Mouse (Mus musculus): ENCODE measurements around the gene Nagpa.
A peak's percentile ranks its signal among the peaks of the same experiment; 100 is the strongest.
"Not testable (repeated sequence)": the region's sequence is repeated elsewhere in the genome, so short reads cannot be mapped to it uniquely, and the experiment has no call there.

The Nagpa gene

DNA sequence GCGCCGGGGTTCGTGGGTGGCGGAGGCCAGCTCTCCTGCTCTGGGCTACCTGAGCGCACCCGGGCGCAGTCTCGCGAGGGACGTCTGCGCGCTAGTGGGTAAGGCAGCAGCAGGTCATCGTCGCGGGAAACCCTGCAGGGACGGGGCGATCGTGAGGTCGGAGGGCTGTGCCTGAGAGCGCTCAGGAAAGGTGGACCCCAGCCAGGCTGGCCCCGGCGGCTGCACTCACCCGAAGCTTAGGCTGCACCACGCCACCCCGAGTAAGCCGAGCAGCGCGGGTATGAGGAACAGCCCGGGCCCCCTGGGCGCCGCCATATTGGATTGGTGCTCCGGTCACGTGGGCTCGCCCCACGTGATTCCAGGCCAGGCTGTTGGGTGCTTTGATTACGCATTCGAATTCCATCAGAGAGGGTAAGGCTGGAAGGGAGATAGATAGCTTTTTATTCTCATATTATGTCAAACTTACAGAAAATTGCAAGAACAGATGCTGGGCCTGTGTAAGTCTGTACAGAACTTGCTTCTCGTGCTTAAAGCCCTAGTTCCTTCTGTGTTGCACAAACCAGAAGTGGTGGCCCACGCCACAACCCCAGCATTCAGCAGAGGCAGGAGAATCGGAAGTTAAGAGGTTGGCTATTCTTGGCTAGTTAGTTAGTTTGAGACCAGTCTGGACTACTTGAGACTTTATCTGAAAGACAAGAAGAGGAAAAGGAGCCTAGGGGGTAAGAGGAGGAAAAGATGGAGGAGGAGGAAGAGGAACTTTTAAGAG is at the start of gene Nagpa:
Gene Nagpa, minus strand, starts transcription at position 345 of the 766 bp plus-strand sequence.
- peak; percentile 68 to 79 for DNase-seq (ENCODE audit: low spot score in 2 of 2)

DNA sequence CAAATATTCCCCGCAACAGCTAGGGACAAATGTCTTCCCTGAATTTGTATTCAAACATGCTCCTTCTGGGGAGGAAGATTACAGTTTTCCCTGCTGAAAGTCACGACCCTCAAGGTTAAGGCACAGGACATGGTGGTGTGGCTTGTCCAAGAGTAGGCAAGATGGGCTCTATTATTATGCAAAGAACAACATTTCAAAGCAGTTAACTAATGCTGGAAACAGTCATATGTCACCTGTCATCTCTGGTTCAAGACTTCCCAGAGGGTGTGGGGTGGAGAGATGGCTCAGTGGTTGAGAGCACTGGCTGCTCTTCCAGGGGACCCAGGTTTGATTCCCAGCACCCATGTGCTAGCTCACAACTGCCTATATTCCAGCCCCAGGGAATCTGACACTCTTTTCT is 48.4 kb upstream of the Nagpa start:
- no peak for DNase-seq (ENCODE audit: low spot score in 2 of 2)

DNA sequence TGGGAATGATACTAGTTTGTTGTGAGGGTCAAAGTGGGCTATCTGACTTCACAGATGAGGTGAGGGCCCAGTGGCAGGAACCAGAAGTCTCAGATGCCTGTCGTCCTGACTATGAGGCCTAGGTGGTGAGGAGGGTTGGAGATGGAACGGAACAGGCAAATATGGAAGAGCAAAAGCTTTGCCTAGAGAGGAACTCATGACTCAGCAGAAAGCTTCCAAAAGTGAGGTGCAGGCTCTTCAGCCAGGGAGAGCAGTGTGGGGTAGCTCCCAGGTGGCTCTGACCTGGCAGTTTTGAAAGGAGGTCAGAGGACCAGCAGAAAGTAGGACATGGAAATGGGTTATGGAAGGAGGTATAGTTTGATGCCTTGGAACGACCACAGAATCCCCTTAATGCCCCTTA is 47.1 kb upstream of the Nagpa start:
- no peak for DNase-seq (ENCODE audit: low spot score in 2 of 2)

DNA sequence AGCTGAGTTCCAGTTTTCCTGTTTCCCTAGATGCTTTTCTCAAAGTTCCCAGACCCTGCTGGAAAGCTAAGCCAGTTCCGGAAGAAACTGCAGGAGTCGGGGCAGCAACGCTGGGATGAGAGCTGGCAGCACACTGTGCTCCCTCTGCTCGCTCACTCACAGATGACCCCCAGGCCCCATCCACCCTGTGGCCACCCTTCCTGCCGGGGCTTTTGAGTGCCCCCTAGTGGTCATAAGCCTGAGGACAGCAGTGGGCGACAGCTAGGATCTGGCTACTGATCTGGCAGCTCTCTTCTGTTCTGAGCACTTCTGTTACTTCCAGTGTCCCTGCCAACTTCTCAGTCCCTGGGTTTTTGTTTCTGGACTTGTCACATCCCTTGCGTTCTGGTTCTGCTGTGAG is 40.6 kb upstream of the Nagpa start:
- peak in 1 of 2 experiments; percentile 54 for DNase-seq (ENCODE audit: low spot score in 2 of 2)

DNA sequence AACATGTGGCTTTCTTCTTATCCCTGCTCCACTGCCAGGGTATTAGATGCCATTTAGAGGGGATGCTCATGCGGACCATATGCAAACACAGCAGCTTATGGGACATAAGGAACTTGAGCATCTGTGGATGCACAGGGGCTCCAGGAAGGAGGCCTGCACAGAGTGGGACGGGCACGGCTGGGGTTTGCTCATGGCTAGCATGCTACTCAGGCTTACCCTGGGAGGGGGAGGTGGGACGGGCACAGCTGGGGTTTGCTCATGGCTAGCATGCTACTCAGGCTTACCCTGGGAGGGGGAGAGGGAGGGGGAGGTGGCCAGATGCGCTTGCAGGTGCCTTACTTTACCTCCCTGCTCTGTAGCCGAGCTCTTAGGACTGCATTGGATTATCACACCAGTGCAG is 39.1 kb upstream of the Nagpa start:
- no peak for DNase-seq (ENCODE audit: low spot score in 2 of 2)

DNA sequence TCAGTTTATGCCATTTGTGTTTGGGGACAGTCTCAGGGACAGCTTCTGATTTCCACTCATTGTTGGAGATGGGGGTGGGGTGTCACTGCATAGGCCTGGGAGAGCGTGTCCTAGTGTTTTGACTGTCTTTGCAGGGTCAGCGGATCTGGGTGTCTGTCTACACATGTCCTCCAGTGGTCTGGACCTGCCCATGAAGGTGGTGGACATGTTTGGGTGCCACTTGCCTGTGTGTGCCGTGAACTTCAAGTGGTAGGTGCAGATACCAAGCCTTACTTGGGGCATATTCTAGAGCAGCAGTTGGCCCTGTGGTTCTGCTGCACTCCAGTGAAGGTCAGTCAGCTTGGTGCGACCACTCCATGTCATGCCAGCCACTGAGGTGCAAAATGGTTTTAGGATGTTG is 38.5 kb upstream of the Nagpa start:
- DNase-seq (ENCODE audit: low spot score in 2 of 2) = no peak

DNA sequence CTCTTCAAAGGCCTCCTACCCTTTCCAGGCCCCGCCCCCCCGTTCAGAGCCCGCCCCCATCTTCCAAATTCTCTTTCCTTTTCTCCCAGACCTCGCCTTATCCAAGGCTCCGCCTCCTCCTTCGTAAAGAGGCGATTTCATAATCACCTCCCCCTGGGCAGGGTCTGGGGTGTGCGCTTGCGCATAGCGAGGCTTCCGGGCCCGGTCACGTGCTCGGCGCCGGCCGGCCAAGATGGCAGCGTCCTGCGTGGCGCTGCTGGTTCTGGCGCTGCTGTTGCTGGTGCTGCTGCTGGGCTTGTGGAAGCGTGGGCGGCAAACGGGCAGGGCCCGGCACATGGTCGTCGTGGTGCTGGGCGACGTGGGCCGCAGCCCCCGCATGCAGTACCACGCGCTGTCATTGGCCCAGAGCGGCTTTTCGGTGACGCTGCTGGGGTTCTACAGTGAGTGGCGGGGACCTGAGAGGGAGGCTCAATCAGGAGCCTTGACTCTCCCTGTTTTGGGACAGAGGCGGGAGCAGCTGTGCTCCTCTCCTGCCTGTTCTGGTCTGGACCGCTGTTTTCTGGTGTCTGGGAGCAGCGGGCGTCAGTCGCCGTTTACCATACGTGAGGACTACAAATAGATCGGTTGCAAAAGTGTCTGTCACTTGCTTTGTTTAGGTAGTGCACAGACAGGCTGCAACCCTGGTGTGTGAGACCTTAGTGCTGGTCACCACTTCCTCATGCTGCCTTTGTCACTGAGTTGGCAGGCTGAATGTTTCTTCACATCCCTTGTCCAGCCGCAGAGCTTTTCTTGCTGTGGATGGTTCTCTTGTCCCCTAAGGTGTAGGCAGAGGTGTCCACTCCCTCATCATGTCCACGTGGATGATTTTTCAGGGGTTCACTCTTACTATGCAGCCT is 29.9 kb upstream of the Nagpa start, which contains the start of gene Alg1:
Gene Alg1, plus strand, starts transcription at position 204 of the 896 bp plus-strand sequence.
- peak; percentile 89 to 94 for DNase-seq (ENCODE audit: low spot score in 2 of 2)

DNA sequence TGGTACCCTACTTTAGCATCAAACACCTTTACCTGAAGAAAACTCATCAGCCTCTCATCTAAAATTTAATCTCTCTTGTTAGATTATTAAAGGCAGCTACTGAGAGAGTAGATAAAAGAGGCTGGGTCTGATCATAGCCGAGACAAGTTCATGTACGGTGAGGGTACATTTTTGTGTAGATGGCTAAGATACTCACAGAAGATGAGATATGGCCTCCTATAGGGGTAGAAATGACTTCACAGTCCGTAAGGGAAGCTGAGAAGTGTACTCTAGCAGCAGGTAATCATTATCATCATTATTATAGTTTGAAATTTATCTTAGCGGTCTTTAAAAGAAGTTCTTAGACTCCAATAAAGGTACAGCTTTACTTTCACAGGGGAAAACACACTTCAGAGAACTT is 29.2 kb upstream of the Nagpa start:
- DNase-seq (ENCODE audit: low spot score in 2 of 2) = no peak

DNA sequence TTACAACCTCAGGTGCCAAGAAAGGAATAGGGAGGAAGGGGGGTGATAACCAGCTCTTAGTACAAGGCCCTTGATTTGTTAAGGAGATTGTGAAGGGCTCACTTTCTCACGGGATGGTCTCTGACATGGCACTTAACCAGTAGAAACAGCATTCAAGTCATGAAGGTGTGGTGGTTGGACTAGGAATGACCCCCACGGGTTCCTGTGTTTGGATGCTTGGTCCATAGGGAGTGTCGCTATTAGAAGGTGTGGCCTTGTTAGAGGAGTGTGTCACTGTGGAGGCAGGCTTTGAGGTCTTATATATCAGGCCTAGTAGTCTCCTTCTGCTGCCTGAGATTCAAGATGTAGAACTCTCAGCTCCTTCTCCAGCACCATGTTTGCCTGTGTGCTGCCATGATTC is 24.3 kb upstream of the Nagpa start:
- DNase-seq (ENCODE audit: low spot score in 2 of 2) = not testable (repeated sequence)

DNA sequence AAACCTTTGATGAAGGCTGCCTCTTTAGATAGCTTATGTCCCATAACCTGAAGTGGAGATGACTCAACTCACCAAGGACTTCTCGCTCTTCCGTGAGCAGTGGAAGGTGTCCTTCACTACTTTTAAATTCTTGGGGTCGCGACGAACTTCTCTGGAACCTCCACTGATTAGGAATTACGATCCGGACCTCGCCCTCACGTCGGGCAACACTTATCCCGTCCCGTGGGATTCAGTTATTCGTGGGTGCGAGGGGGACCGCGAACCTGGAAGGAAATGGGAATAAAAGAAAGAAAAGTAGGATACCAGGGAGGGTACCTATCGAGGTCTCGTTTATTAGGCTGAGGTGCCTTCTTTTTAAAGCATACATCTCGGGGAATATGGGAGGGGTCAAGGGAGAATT is 23.7 kb upstream of the Nagpa start:
- not testable (repeated sequence) for DNase-seq (ENCODE audit: low spot score in 2 of 2)

DNA sequence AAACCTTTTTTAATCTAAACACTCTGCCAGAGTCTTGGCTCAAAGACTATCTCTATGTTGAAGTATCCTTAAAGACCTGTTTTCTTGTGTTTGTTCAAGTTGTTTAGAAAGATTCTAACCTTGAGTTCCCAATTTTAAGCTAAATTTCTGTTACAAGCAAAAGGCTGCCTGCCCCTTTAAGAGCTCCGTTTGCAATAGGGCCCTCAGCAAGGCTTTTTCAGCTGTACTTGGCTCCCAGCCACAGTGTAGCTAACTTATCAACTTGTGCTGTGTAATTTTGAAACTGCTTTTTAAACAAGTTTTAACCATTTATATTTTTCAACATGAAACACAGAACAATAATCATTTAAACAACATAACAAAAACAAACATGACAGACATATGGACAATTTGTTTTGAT is 22.7 kb upstream of the Nagpa start:
- DNase-seq (ENCODE audit: low spot score in 2 of 2) = peak in 1 of 2 experiments; percentile 32

DNA sequence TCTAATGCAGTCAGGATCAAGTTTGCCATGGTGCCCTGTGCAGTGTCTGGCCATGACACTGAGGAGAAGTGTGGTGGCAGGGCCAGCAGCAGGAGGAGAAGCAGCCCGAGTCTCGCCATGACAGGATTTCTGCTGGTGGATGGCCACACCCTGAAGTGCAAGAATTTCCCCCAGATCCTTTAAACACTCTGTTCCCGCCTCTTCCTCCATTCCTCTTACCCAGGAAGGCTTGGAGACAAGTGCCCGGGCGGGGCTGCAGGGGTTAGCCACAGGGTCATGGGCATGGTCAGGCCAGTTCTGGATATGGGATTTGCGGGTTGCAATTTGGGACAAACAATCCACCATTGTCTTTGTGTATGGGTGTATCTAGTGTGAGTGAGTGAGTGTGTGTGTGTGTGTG is 18.3 kb upstream of the Nagpa start, which contains the start of gene AU021092:
Gene AU021092, minus strand, starts transcription at position 160 of the 400 bp plus-strand sequence.
- DNase-seq (ENCODE audit: low spot score in 2 of 2) = no peak

DNA sequence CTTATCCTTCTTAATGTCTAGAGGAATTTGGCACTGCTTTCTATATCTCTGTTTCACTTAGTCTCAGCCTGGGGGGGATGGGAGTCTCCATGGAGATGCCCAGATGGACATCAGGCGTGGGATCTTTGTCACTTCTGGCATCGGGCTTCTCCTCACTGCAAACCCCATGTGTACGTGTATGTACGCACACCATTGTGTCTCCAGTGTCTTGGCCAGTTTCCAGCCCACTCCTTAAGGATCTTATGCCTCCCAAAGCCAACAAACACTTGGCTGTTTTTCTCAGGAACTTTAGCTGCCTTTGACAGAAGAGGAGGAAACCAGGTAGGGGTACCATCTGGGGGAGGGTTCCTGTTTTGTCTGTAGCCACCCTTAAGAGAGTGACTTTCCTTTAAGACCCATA is 17.6 kb upstream of the Nagpa start:
- DNase-seq (ENCODE audit: low spot score in 2 of 2) = no peak

DNA sequence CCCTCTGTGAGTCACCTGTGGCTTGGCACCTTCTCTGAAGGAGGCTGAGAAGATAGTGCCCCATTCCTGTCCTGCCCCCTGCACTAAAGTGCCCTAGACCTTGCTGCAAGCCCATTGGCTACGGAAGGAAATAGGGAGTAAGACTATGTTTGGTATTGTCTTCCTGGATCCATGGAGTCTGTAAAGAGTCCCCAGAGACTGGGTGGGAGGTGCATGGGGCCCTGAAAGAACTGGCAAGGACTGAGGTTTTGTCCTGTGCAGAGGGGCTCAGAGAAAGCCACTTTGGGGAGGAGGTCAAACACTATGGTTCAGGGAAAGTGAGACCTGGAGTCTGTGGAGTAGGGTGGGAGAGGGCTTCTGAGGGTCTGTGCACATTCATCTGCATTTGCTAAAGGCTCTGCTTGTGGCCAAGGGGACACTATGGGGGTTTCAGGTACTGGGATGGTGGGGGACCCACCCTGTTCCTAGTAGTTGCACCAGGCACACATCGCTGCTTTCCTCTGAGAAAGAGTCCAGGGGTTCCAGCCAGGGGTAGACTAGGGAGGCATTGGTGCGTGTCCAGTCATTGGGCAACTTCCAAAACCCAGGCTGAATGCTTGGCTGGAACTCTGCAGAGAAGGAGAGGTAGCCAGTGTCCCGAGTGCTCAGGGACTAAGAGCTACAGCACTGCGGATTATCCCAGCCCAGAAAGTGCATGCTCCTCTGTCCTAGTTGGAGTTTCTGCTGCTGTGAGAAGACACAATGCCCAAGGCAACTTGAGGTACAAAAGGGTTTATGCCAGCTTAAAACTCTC is 13.7 kb upstream of the Nagpa start:
- DNase-seq (ENCODE audit: low spot score in 2 of 2) = peak in 1 of 2 experiments; percentile 23

DNA sequence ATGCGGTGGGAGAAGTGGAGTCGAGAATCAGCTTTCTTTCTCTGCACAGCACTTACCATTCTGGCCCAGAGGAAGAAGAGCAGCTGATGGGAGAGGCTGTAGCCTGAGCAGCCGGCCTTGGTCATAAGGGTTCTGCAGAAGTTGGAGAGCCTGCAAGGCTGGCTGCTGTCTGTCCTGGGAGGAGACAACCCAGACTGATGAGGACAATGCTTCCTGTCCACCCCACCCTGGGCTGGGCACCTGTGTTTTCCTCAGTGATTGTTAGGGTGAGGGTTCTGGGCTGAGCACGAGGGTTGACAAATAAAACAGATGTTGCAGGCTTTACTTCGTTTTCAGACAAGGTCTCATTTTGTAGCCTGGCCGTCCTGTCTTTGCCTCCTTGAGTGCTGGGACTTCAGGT is 12.9 kb upstream of the Nagpa start:
- DNase-seq (ENCODE audit: low spot score in 2 of 2) = no peak

DNA sequence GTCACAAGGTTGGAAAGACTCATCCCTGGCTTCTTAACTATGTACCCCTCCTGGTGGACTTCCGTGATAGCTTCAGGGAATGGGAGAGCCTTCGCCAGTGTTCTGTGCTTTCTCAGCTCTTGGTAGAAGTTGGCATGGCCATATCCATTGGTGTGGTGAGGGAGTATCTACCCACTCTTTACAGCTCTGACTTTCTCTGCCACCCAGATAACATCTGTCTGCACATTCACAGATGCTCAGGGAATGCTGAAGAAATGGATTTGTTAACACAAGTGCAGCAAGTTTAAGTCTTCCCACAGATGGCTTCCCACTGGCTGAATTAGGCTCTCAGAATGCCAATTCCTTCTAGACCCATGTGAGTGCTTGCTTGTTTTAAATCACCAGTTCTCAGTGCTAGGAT is 10.3 kb upstream of the Nagpa start:
- no peak for DNase-seq (ENCODE audit: low spot score in 2 of 2)

DNA sequence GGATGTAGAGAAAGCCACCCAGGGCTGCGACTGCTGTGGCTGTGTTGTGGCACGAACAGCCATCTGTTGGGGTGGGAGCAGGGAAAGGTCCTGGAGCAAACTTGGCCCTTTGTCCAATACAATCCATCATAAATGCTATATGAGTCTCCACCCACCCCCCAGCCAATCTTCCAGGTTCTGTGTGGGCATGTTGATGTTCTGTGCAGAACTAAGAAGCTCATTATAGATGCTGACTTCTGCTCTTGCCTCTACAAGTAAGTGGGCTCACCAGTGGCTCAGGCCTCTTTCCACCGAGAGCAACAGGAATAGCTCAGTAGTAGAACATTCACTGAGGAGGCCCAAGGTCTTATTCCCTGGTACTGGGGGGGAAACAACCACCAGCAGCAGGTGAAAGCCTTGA is 8.3 kb upstream of the Nagpa start:
- no peak for DNase-seq (ENCODE audit: low spot score in 2 of 2)

DNA sequence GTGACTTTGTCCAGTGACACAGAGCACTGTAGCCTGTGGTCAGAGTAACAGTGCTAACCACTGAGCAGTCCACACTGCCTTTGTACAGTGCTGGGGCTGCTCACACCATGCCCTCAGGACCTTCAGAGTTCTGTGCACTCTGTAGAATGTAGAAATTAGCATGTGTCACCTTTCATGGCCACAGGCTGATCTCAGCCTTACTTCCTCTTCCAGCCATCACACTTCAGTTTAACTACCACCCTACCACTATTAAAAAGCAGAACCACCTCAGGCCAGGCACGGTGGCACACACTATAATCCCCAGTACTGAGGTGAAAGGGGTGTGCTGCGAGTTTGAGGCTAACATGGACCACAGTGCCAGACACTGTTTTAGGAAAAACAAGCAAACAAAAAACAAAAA is 6.6 kb upstream of the Nagpa start:
- no peak for DNase-seq (ENCODE audit: low spot score in 2 of 2)

DNA sequence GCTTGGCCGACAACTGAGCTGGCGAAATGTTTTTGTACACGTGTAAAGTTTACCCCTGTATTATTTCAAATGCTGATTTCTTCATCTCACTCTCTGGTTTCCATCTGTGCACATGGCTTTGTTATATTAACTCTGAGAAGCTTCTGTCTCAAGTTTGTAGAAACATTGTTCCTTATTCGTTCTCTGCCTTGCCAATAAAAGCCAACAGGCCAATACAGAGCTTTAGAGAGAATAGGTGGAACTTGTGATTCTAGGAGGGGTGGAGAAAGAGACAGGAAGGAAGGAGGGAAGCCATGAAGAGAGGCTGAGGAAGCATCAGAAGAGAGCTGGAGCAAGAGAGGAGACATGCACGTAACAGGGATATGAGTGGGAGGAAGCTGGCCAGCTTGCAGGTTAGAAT is 2.2 kb upstream of the Nagpa start:
- no peak for DNase-seq (ENCODE audit: low spot score in 2 of 2)

DNA sequence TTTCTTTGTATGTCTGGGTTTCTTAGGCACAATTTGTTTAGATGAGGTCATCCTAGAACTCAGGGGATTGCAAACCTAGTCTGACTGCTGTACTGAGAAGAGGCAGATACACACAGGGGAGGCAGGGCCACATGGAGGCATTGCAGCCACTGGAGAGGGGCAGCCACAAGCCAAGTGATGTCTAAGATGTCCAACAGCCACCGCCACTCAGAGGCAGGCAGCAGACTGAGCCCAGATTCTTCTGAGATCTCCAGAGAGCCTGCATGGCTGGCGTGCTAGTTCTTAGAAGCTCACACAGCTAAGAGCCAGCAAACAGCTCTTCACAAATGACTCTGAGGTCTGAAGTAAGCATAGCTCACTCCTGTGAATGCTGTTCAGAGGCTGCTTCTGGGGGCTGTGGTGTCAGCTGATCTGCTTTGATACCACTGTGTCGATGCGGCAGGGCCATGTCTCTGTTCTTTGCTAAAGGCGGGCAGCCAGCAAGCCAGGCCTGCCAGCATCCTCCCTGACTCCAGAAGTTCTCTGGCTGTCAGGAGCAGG is 1.7 kb upstream of the Nagpa start:
- no peak for DNase-seq (ENCODE audit: low spot score in 2 of 2)

DNA sequence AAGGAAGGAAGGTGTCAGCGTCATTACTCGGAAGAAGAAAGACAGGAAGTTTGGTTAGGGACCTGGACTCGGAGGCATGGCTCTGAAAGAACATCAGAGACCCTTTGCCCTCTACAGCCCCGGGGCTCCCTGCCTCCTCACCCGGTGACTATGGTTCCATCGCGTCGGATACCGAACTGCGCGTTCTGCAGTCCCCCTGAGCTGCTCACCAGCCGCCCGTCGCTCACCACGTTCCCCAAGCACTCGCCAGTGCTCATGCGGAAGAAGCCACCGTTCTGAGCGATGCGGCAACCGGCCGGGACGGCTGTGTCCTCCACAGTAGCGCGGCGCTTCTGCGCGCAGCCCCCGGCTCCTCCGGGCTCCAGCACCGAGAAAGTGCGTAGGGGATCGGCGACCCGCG is 612 bp downstream of the Nagpa start:
- peak in 1 of 2 experiments; percentile 29 for DNase-seq (ENCODE audit: low spot score in 2 of 2)

DNA sequence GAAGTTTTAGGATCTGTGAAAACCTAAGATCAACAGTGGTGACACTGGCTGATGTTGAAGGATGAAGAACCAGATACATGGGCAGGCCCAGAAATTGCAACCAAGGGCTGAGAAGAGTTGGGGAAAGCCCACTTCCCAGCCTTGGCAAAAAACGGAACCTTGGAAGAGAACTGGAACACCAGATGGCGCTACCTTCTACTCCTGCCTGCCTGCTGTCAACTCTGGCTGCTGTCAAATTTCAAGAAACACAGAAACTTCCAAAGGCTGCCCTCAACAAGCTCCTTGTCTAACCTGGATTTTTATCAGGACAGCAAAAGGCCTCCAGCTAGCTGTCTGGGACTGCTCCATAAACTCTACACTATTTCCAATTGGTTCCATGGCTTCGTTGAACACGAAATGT is 1.1 kb downstream of the Nagpa start:
- DNase-seq (ENCODE audit: low spot score in 2 of 2) = peak; percentile 20 to 52
